Mouse (Mus musculus): Measurements from ENCODE around the gene Nostrin. TPM values are rescaled to one million over a fixed set of nuclear protein-coding genes. Genes with fewer than 3 reads are reported as not detected.
A peak's percentile ranks its signal among the peaks of the same experiment; 100 is the strongest.

Gene Nostrin
- polyA plus RNA-seq (2016; fragmentation: Nextera tagmentation; extraction: Ambion mirVana): 0.41 and 0.75 TPM in 2 replicates

DNA sequence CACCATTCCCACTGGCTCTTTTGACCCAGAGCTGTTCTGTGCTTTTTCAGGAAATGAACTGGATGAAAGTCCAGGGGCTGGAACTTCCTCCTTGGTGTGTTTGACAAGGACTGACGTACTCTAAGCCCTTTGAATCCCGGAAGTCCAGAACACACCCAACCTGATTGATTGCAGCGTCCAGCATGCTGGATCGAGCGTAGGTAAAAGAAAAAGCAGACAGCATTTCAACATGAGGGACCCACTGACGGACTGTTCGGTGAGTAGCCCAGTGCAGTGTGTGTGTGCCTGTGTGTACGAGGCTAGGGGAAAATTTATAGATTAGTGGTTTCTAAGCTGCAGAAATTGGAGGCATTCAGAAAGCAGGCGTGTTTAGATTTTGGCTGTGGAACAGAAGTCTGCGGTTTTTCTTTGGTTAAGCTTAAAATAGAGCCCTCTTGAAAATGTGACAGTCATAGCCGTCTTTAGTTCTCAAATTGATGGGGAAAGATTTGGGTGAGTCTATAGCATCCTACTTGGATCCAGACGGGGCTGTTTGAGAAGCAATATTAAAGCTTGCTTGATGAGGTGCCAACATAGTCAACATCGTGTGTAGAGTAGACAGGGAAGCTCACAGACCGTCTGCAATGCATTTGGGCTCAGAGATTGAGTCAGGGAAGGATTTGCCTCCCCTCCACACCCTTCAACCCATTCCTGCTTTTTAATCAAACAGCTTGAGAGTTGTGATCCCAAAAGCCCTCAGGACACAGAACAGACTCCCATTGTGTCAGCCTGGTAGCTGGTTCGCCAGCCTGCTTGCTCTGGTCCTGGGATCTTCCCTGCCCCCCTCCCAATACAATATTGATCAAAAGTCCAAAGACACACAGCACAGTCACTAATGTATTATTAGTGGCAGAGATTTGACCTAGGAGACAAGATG is at the start of gene Nostrin:
Gene Nostrin, plus strand, starts transcription at position 140 of the 916 bp plus-strand sequence.
- Histone ChIP-seq H3K36me3 (no peaks in the 10 kb centered on the region), H3K27ac (0 out of 2 replicates have a peak within 1 kb of the TSS, but pooled peaks have one; percentile 14), H3K4me1 (replicated peaks) (peaks cover 21% of the 10 kb centered on the region), H3K27me3 (ENCODE audit: insufficient read depth, poor library complexity, severe bottlenecking) (no peaks in the 10 kb centered on the region), H3K4me3 (no peak within 1 kb of the TSS), H3K9me3 (no peaks in the 10 kb centered on the region)
- DNase-seq (ENCODE audit: low spot score): no peak
- 80% methylated on average over 15 of the region's 15 CpGs for WGBS

DNA sequence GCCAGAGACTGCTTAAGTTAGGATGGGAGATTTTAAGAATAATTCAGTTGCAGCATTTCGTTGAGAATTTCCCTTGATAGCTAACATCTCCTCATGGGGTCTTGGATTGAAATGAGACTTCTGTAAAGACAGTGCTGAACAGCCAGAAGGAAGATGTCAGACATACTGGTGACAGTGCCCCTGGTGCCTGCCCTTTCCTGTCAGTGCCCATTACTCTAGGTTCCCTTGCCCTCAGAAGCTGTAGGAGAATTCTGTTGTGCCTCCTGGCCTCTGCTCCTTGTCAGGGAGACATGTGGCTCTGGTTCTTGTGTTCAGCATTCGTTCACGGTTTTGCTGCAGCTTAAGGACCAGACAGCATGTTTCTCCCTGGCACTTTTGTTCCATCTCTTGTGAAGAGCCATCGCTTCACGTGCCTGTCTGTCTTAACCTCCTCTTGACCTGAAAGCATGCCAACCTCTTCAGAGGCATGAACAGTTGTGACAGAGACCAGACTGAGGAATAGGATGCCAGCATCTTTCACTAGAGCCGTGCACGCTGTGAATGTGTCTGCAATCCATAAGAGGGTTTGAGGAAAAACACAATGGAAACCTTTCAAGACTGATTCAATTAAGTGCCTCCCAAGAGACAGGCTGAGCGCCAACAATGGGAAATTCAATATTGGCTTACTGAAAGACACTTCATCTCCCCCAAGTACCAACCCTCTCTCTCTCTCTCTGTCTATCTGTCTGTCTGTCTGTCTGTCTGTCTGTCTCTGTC is 48.9 kb upstream of the Nostrin start:
- DNase-seq (ENCODE audit: low spot score): peak; percentile 22
- Histone ChIP-seq H3K4me3 (no peak overlapping the region), H3K9me3 (no peaks in the 10 kb centered on the region), H3K27me3 (ENCODE audit: insufficient read depth, poor library complexity, severe bottlenecking) (no peaks in the 10 kb centered on the region), H3K36me3 (no peaks in the 10 kb centered on the region), H3K27ac (peak overlapping the region; percentile 60), H3K4me1 (replicated peaks) (peaks cover 22% of the 10 kb centered on the region)
- WGBS: 42% methylated on average over 8 of the region's 8 CpGs

DNA sequence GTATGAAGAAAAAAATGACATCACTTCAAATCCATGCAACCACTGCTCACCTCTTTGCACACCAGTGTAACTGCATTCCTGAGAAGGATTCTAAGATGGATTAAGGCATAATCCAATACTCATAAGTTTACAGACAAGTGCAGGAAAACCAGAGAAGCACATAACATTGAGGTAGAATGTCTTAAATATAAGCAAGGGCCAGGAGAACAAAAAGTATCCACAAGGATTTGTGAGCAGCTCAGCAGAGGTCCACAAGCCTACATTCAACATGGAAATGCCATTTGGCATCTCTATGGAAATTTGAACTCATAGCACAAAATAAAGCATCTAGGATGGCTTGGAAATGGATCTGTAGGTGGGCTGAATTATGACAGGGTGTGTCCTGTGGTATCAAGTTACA is 39.8 kb upstream of the Nostrin start:
- no peak overlapping the region for H3K4me3 ChIP-seq

GRCm38 (mm10) chr2:69096821-69097220 is 38.8 kb upstream of the Nostrin start:
- 87% methylated on average over 4 of the region's 4 CpGs for WGBS
- DNase-seq (ENCODE audit: low spot score): no peak
- Histone ChIP-seq H3K4me1 (replicated peaks) (no peaks in the 10 kb centered on the region), H3K4me3 (no peak overlapping the region), H3K36me3 (no peaks in the 10 kb centered on the region), H3K9me3 (no peaks in the 10 kb centered on the region), H3K27ac (no peak overlapping the region), H3K27me3 (ENCODE audit: insufficient read depth, poor library complexity, severe bottlenecking) (no peaks in the 10 kb centered on the region)

More for the DNA sequence above, 39.8 kb upstream of the Nostrin start:
- no peaks in the 10 kb centered on the region for H3K4me1 ChIP-seq (replicated peaks)
- H3K36me3 ChIP-seq: no peaks in the 10 kb centered on the region
- H3K27ac ChIP-seq: no peak overlapping the region
- no peaks in the 10 kb centered on the region for H3K9me3 ChIP-seq
- no peak for DNase-seq (ENCODE audit: low spot score)
- no peaks in the 10 kb centered on the region for H3K27me3 ChIP-seq (ENCODE audit: insufficient read depth, poor library complexity, severe bottlenecking)

DNA sequence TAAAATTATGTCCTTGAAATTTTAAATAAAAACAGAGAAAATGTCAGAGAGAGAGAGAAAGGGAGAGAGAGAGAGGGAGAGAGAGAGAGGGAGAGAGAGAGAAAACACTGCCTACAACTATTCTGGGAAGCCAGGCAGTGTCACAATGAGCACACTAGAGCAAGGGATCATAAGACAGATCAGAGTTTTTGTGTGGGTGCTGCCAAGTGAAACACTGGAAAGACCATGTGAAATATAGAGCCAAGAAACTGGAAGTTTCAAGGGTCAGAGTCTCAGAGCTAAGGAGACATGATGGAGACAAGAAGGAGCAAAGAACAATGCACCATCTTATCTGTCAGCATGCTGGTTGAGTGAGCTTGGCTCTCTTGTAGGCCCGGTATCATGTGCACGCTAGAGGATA is 38.1 kb upstream of the Nostrin start:
- no peak for DNase-seq (ENCODE audit: low spot score)
- Histone ChIP-seq H3K27me3 (ENCODE audit: insufficient read depth, poor library complexity, severe bottlenecking) (no peaks in the 10 kb centered on the region), H3K36me3 (no peaks in the 10 kb centered on the region), H3K9me3 (no peaks in the 10 kb centered on the region), H3K27ac (no peak overlapping the region), H3K4me3 (no peak overlapping the region), H3K4me1 (replicated peaks) (no peaks in the 10 kb centered on the region)
- WGBS: 96% methylated on average over 2 of the region's 2 CpGs

- no peak overlapping the region for H3K27ac ChIP-seq
- no peaks in the 10 kb centered on the region for H3K9me3 ChIP-seq
- H3K27me3 ChIP-seq (ENCODE audit: insufficient read depth, poor library complexity, severe bottlenecking): no peaks in the 10 kb centered on the region
- no peak for DNase-seq (ENCODE audit: low spot score)
- H3K4me3 ChIP-seq: no peak overlapping the region
- WGBS: 93% methylated on average over 3 of the region's 3 CpGs
- 0 out of 2 replicates have a peak, but pooled peaks cover 3% of the 10 kb centered on the region for H3K4me1 ChIP-seq (replicated peaks)
- H3K36me3 ChIP-seq: no peaks in the 10 kb centered on the region
Observed at GRCm38 (mm10) chr2:69098701-69099100, 36.9 kb upstream of the Nostrin start.

DNA sequence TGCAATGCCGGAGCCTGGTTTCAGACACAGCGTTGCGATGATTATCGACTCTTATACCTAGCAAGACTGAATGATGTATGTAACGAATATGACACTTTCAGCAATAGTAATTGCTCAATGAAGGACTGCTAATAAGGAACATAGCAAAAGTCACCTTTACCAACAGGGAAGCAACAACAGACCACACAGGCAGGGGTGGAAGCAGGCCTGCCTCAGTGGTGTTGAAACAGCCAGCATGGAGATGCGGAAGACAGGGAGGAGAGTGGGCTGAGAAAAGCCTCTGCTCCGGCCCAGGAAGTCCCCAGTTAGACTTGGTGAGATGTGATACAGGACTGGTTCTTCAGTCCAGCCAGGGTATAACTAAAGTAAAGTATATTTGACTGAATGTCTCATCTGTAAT is 36.5 kb upstream of the Nostrin start:
- H3K4me3 ChIP-seq: no peak overlapping the region

GRCm38 (mm10) chr2:69100706-69101105 is 34.9 kb upstream of the Nostrin start:
- H3K4me1 ChIP-seq (replicated peaks): peaks cover 14% of the 10 kb centered on the region
- H3K4me3 ChIP-seq: no peak overlapping the region
- no peaks in the 10 kb centered on the region for H3K27me3 ChIP-seq (ENCODE audit: insufficient read depth, poor library complexity, severe bottlenecking)
- H3K36me3 ChIP-seq: no peaks in the 10 kb centered on the region
- H3K27ac ChIP-seq: no peak overlapping the region
- 35% methylated on average over 3 of the region's 3 CpGs for WGBS
- DNase-seq (ENCODE audit: low spot score): peak; percentile 21
- H3K9me3 ChIP-seq: no peaks in the 10 kb centered on the region

More for the DNA sequence above, 36.5 kb upstream of the Nostrin start:
- 96% methylated on average over 7 of the region's 7 CpGs for WGBS
- DNase-seq (ENCODE audit: low spot score): no peak
- Histone ChIP-seq H3K9me3 (no peaks in the 10 kb centered on the region), H3K4me1 (replicated peaks) (peaks cover 6% of the 10 kb centered on the region; the same call in 1 of the 2 replicates), H3K27ac (no peak overlapping the region), H3K27me3 (ENCODE audit: insufficient read depth, poor library complexity, severe bottlenecking) (no peaks in the 10 kb centered on the region), H3K36me3 (no peaks in the 10 kb centered on the region)

DNA sequence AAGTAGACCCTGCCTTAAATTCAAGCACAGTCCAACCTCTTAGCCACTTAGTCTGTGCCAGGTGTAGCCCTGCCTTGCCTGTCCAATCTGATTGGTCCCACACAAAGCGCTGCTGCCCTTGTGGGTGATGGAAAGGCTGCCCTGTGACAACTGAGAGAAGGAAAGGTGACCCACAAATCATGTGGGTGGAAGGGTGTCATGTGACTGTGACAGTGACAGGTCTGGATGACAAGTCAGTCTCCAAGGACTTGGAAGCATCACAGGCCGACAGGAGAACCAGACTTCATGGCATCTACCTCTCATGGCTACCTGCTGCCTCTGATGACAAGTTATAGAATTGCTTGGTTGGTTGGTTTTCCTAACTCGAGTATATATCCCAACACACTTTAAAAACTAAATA is 32.1 kb upstream of the Nostrin start:
- no peaks in the 10 kb centered on the region for H3K36me3 ChIP-seq
- no peaks in the 10 kb centered on the region for H3K27me3 ChIP-seq (ENCODE audit: insufficient read depth, poor library complexity, severe bottlenecking)
- H3K4me3 ChIP-seq: no peak overlapping the region
- H3K4me1 ChIP-seq (replicated peaks): peaks cover 14% of the 10 kb centered on the region
- 72% methylated on average over 3 of the region's 3 CpGs for WGBS
- no peak overlapping the region for H3K27ac ChIP-seq
- no peak for DNase-seq (ENCODE audit: low spot score)
- no peaks in the 10 kb centered on the region for H3K9me3 ChIP-seq

DNA sequence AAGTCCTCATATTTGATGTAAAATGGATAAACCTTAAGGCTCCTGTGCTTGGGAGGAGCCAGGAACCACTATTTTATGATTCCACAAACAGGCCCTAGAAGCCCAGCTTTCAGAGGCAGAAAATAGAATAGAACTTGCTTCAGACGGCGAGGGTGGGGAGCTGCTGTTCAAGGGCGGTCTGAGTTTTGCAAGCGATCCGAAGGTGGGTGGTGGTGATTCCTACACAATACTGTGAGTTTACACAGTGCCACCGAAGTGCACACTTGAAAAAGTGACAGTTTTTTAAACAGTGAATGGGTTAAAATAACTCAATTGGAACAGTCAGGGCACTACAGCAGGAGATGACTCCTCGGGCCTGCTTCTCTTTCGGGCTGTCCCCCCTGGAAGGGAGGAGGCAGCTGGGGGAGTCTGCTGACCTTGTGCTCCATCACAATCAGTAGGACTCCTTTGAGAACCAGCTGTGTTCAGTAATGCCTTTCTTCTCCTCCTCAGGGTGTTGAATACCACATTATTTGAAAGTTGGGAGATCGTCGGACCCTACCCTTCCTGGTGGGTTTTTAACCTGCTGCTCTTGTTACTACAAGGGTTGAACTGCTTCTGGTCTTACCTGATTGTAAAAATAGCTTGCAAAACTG is 31.0 kb upstream of the Nostrin start:
- 45% methylated on average over 10 of the region's 10 CpGs for WGBS
- Histone ChIP-seq H3K27me3 (ENCODE audit: insufficient read depth, poor library complexity, severe bottlenecking) (no peaks in the 10 kb centered on the region), H3K27ac (no peak overlapping the region), H3K4me1 (replicated peaks) (peaks cover 14% of the 10 kb centered on the region), H3K9me3 (no peaks in the 10 kb centered on the region), H3K36me3 (no peaks in the 10 kb centered on the region), H3K4me3 (no peak overlapping the region)
- DNase-seq (ENCODE audit: low spot score): no peak

DNA sequence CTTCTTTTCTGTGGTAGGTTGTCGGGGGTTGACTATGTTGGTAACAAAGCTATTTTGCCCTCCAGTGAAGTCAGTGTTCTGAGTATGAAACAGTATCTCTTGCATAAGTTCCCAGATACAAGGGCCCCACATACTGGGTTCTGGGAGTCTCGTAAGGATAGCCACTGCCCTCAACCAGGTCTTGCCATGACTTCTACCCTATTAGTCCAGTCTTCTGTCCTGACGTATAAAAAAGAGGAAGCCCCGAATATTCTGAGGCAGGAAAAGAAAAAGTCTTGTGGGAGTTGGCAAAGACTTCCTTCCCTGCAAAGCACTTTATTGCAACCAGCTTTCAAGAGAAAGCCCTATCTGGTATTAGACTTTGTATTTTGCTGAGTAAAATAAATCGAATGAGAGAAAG is 26.4 kb upstream of the Nostrin start:
- Histone ChIP-seq H3K36me3 (0 out of 2 replicates have a peak, but pooled peaks cover 2% of the 10 kb centered on the region), H3K4me3 (no peak overlapping the region), H3K4me1 (replicated peaks) (peaks cover 8% of the 10 kb centered on the region), H3K27ac (no peak overlapping the region), H3K9me3 (no peaks in the 10 kb centered on the region), H3K27me3 (ENCODE audit: insufficient read depth, poor library complexity, severe bottlenecking) (no peaks in the 10 kb centered on the region)
- WGBS: 90% methylated on average over 5 of the region's 5 CpGs
- no peak for DNase-seq (ENCODE audit: low spot score)

- 80% methylated on average over 7 of the region's 7 CpGs for WGBS
- Histone ChIP-seq H3K27me3 (ENCODE audit: insufficient read depth, poor library complexity, severe bottlenecking) (no peaks in the 10 kb centered on the region), H3K4me1 (replicated peaks) (peaks cover 3% of the 10 kb centered on the region), H3K4me3 (no peak overlapping the region), H3K9me3 (no peaks in the 10 kb centered on the region), H3K27ac (no peak overlapping the region), H3K36me3 (peaks cover 2% of the 10 kb centered on the region; the same call in 1 of the 2 replicates)
- DNase-seq (ENCODE audit: low spot score): no peak
Observed at GRCm38 (mm10) chr2:69109710-69110109, 25.9 kb upstream of the Nostrin start.
